Mouse (Mus musculus) thymus, postnatal 25 days (tissue): ENCODE measurements around the gene Ccdc50.

ENCODE experiments used
- DNase-seq: peaks from one replicate; pipeline ENCODE4 v3.0.0; 2022

The Ccdc50 gene

GRCm38 (mm10) chr16:27396951-27397350 lies 8.3 kb downstream of the Ccdc50 start:
- DNase-seq = no peak

GRCm38 (mm10) chr16:27399026-27399718 lies 10.5 kb downstream of the Ccdc50 start:
- DNase-seq = no peak

GRCm38 (mm10) chr16:27399719-27400253 lies 11.1 kb downstream of the Ccdc50 start:
- no peak for DNase-seq

GRCm38 (mm10) chr16:27401579-27401978 lies 12.9 kb downstream of the Ccdc50 start:
- no peak for DNase-seq

- no peak for DNase-seq
Observed at GRCm38 (mm10) chr16:27404107-27404506, 15.4 kb downstream of the Ccdc50 start.

GRCm38 (mm10) chr16:27416937-27417584 lies 28.4 kb downstream of the Ccdc50 start:
- no peak for DNase-seq

GRCm38 (mm10) chr16:27417632-27418031 lies 29.0 kb downstream of the Ccdc50 start:
- DNase-seq = no peak

- DNase-seq = no peak
Observed at GRCm38 (mm10) chr16:27420982-27421381, 32.3 kb downstream of the Ccdc50 start.

- no peak for DNase-seq
Observed at GRCm38 (mm10) chr16:27435034-27435433, 46.4 kb downstream of the Ccdc50 start.

- DNase-seq = no peak
Observed at GRCm38 (mm10) chr16:27443941-27444340, 55.3 kb downstream of the Ccdc50 start.

- DNase-seq = no peak
Observed at GRCm38 (mm10) chr16:27449360-27449759, 60.7 kb downstream of the Ccdc50 start.

GRCm38 (mm10) chr16:27450655-27451054 lies 62.0 kb downstream of the Ccdc50 start:
- no peak for DNase-seq

- DNase-seq = no peak
Observed at GRCm38 (mm10) chr16:27453396-27453795, 64.7 kb downstream of the Ccdc50 start.

GRCm38 (mm10) chr16:27453823-27454222 lies 65.2 kb downstream of the Ccdc50 start:
- DNase-seq = no peak

GRCm38 (mm10) chr16:27457273-27457672 lies 68.6 kb downstream of the Ccdc50 start:
- peak; percentile 63 for DNase-seq

- DNase-seq = no peak
Observed at GRCm38 (mm10) chr16:27468731-27469130, 80.1 kb downstream of the Ccdc50 start.

- no peak for DNase-seq
Observed at GRCm38 (mm10) chr16:27471389-27471788, 82.7 kb downstream of the Ccdc50 start.

- DNase-seq = no peak
Observed at GRCm38 (mm10) chr16:27483834-27484233, 95.2 kb downstream of the Ccdc50 start.
